Mouse (Mus musculus): ENCODE measurements at regions not wholly inside any gene's neighbourhood (a gene's known extent, or its start where the extent isn't known, plus 50 kb on each side); places are given as distances from the start of the nearest gene placed in this dataset.

DNA sequence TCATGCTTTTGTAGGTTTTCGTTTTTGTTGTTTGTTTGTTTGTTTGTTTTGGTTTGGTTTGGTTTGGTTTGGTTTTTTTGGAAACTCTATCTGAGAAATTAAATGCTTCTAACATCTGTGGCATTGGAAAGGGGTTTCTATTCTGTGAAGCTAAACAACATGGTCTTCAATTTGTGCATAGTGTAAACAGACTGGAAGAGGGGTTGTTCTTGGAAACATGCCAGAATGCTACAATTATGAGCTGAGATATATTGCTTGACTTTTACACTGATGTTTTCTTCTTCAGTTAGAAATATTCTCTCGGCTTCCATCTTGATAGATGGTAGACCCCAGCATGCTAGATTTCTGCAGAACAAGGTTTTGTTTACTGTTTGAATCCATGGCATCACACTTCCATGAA is 533.3 kb downstream of the Gabrg2 start:
- Histone ChIP-seq H3K9me3 (ENCODE audit: control insufficient read depth, low read length) (no peaks in the 10 kb centered on the region), H3K4me1 (ENCODE audit: control insufficient read depth, insufficient read depth, low read length) (no peaks in the 10 kb centered on the region), H3K27ac (replicated peaks; ENCODE audit: low read depth, low read length) (no peak overlapping the region), H3K4me3 (ENCODE audit: low read depth, low read length) (no peak overlapping the region), H3K27me3 (replicated peaks; ENCODE audit: control insufficient read depth, insufficient read depth, low read length) (no peaks in the 10 kb centered on the region), H3K4me2 (ENCODE audit: low read depth, low read length) (no peak overlapping the region), H3K9ac (ENCODE audit: low read depth, low read length) (no peak overlapping the region), H3K36me3 (ENCODE audit: control insufficient read depth, insufficient read depth, low read length) (no peaks in the 10 kb centered on the region)
- DNase-seq (ENCODE audit: low spot score), result no peak
- no peak for ATAC-seq (ENCODE audit: low read depth)
- WGBS, result 76% methylated on average over 2 of the region's 2 CpGs

GRCm38 (mm10) chr11:41433846-41434245 is 566.8 kb downstream of the Gabrg2 start:
- no peak for ATAC-seq (ENCODE audit: low read depth)
- Histone ChIP-seq H3K4me3 (ENCODE audit: low read depth, low read length) (no peak overlapping the region), H3K27me3 (replicated peaks; ENCODE audit: control insufficient read depth, insufficient read depth, low read length) (no peaks in the 10 kb centered on the region), H3K9me3 (ENCODE audit: control insufficient read depth, low read length) (no peaks in the 10 kb centered on the region), H3K27ac (replicated peaks; ENCODE audit: low read depth, low read length) (no peak overlapping the region), H3K9ac (ENCODE audit: low read depth, low read length) (no peak overlapping the region), H3K36me3 (ENCODE audit: control insufficient read depth, insufficient read depth, low read length) (no peaks in the 10 kb centered on the region), H3K4me2 (ENCODE audit: low read depth, low read length) (no peak overlapping the region), H3K4me1 (ENCODE audit: control insufficient read depth, insufficient read depth, low read length) (no peaks in the 10 kb centered on the region)
- 67% methylated on average over 3 of the region's 3 CpGs for WGBS
- peak; percentile 9 for DNase-seq (ENCODE audit: low spot score)

GRCm38 (mm10) chr11:41425592-41425991 is 575.1 kb downstream of the Gabrg2 start:
- ATAC-seq (ENCODE audit: low read depth) (no peak), DNase-seq (ENCODE audit: low spot score) (no peak)
- no peaks in the 10 kb centered on the region for H3K9me3 ChIP-seq (ENCODE audit: control insufficient read depth, low read length)
- H3K27ac ChIP-seq (replicated peaks; ENCODE audit: low read depth, low read length), result no peak overlapping the region
- H3K9ac ChIP-seq (ENCODE audit: low read depth, low read length), result no peak overlapping the region
- WGBS, result 53% methylated on average over 4 of the region's 4 CpGs
- no peak overlapping the region for H3K4me3 ChIP-seq (ENCODE audit: low read depth, low read length)
- H3K4me2 ChIP-seq (ENCODE audit: low read depth, low read length), result no peak overlapping the region
- H3K27me3 ChIP-seq (replicated peaks; ENCODE audit: control insufficient read depth, insufficient read depth, low read length), result no peaks in the 10 kb centered on the region
- H3K4me1 ChIP-seq (ENCODE audit: control insufficient read depth, insufficient read depth, low read length), result no peaks in the 10 kb centered on the region
- no peaks in the 10 kb centered on the region for H3K36me3 ChIP-seq (ENCODE audit: control insufficient read depth, insufficient read depth, low read length)
